Mouse (Mus musculus): ENCODE measurements around the gene Gm11938. TPM values are rescaled to one million over a fixed set of nuclear protein-coding genes. Genes with fewer than 3 reads are reported as not detected.
"Not testable (repeated sequence)": the region's sequence is repeated elsewhere in the genome, so short reads cannot be mapped to it uniquely, and the experiment has no call there.

Gm11938 gene
- polyA plus RNA-seq, 1 experiment from 2014 or later: not detected

DNA sequence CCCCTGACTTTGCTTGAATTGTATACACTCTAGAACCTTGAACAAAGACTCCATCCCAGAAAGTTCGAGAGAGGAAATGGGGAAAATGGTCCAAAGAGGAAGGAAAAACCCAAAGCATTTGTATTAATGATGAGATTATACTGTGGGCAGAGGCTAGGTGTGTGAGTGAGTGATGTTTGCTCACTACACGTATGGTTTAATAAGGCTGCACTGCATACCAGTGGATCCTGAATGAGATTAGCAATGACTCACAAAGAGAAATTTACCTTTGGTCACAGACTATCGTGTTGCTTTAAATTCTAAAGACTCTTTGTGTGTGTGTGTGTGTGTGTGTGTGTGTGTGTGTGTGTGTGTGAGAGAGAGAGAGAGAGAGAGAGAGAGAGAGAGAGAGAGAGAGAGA lies 27.8 kb upstream of the Gm11938 start:
- DNase-seq (no peak), ATAC-seq (ENCODE audit: low FRiP score, low TSS enrichment) (no peak)
- Histone ChIP-seq H3K36me3 (ENCODE audit: control insufficient read depth, insufficient read depth, low read length) (no peaks in the 10 kb centered on the region), H3K4me2 (ENCODE audit: low read length) (no peak overlapping the region), H3K27ac (replicated peaks; ENCODE audit: low read depth, low read length) (no peak overlapping the region), H3K9me3 (ENCODE audit: control insufficient read depth, low read length) (no peaks in the 10 kb centered on the region), H3K4me1 (ENCODE audit: control insufficient read depth, insufficient read depth, low read length) (no peaks in the 10 kb centered on the region), H3K27me3 (ENCODE audit: control insufficient read depth, insufficient read depth, low read length) (no peaks in the 10 kb centered on the region), H3K4me3 (replicated peaks; ENCODE audit: low read depth, low read length) (no peak overlapping the region), H3K9ac (replicated peaks; ENCODE audit: low read length) (no peak overlapping the region)
- 84% methylated on average over 3 of the region's 3 CpGs for WGBS

DNA sequence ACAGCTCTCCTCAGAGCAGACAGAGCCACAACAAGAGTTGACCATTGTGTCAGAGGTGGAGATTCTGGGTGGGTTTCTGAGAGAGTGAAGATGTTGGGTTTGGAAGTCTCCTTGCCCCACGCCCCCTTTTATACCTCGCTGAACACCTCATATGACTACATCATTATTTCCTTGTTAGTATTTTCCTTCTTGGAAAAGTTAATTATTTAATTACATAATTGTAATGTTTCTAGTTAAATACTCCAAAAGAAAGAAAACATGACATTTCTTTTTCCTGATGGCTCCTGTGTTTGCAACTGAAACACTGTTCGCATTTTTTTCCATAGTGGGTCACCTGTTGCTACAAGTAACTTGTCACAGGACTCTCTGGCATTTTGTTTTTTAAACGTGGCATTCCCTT lies 25.0 kb upstream of the Gm11938 start, which contains the start of gene Krtap4-1:
TSS of gene Krtap4-1 (minus strand) at position 101 of the 400 bp plus-strand sequence.
- DNase-seq (no peak), ATAC-seq (ENCODE audit: low FRiP score, low TSS enrichment) (no peak)
- no peak within 1 kb of the TSS for H3K4me2 ChIP-seq (ENCODE audit: low read length)
- 85% methylated on average over 4 of the region's 4 CpGs for WGBS
- H3K4me1 ChIP-seq (ENCODE audit: control insufficient read depth, insufficient read depth, low read length): no peaks in the 10 kb centered on the region
- H3K9ac ChIP-seq (replicated peaks; ENCODE audit: low read length): no peak within 1 kb of the TSS
- no peak within 1 kb of the TSS for H3K27ac ChIP-seq (replicated peaks; ENCODE audit: low read depth, low read length)
- H3K9me3 ChIP-seq (ENCODE audit: control insufficient read depth, low read length): no peaks in the 10 kb centered on the region
- H3K4me3 ChIP-seq (replicated peaks; ENCODE audit: low read depth, low read length): no peak within 1 kb of the TSS
- no peaks in the 10 kb centered on the region for H3K27me3 ChIP-seq (ENCODE audit: control insufficient read depth, insufficient read depth, low read length)
- H3K36me3 ChIP-seq (ENCODE audit: control insufficient read depth, insufficient read depth, low read length): no peaks in the 10 kb centered on the region

DNA sequence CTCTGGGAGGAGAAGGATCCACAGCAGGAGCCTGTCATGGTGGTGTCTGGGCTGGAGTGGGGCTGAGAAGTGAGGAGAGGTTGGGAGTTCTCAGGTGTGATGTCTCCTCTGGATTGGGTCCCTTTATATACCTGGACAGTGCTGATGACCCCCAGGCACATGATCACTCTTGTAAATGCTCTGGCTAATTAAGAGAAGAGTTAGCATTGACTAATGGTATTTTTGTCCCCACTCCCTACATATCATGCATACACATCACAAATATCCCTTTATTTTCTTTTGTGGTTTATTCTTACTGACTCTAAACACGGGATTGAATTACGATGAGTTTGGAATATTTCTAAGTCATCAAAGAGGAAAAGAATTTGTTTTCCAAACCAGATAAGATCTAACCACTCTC lies 17.2 kb upstream of the Gm11938 start, which contains the start of gene Gm11562:
TSS of gene Gm11562 (minus strand) at position 101 of the 400 bp plus-strand sequence.
- no peaks in the 10 kb centered on the region for H3K36me3 ChIP-seq (ENCODE audit: control insufficient read depth, insufficient read depth, low read length)
- no peak within 1 kb of the TSS for H3K9ac ChIP-seq (replicated peaks; ENCODE audit: low read length)
- no peak for DNase-seq
- no peaks in the 10 kb centered on the region for H3K9me3 ChIP-seq (ENCODE audit: control insufficient read depth, low read length)
- no peak within 1 kb of the TSS for H3K4me2 ChIP-seq (ENCODE audit: low read length)
- no peak within 1 kb of the TSS for H3K4me3 ChIP-seq (replicated peaks; ENCODE audit: low read depth, low read length)
- no peak for ATAC-seq (ENCODE audit: low FRiP score, low TSS enrichment)
- no peak within 1 kb of the TSS for H3K27ac ChIP-seq (replicated peaks; ENCODE audit: low read depth, low read length)
- WGBS: 90% methylated on average over 2 of the region's 2 CpGs
- H3K27me3 ChIP-seq (ENCODE audit: control insufficient read depth, insufficient read depth, low read length): no peaks in the 10 kb centered on the region
- H3K4me1 ChIP-seq (ENCODE audit: control insufficient read depth, insufficient read depth, low read length): no peaks in the 10 kb centered on the region

DNA sequence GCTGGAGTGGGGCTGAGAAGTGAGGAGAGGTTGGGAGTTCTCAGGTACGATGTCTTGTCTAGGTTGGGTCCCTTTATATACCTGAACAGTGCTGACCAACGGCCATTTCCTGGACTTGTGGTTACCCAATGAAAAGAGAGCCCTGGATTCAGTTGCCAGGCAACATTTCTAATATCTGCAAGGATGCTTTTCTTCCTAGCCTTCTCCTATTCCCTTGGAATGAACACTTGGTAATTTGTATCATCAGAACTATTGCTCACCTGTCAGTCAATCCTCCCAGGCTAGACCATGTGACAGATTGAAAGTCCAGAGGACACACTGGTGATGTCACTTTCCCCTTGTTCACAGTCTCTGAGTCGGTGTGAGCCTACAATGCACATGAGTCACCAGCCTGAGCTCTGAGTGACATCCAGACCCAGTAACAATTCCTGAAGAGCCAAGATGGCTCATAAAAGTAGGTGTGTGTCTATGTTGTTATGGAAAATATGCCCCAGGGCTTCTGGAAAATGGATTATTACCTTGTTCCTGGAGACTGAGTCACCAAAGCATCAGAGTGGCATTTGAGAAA lies 11.8 kb upstream of the Gm11938 start, which contains the start of gene Krtap2-4:
TSS of gene Krtap2-4 (minus strand) at position 51 of the 568 bp plus-strand sequence.
- H3K9ac ChIP-seq (replicated peaks; ENCODE audit: low read length): no peak within 1 kb of the TSS
- no peak within 1 kb of the TSS for H3K27ac ChIP-seq (replicated peaks; ENCODE audit: low read depth, low read length)
- no peaks in the 10 kb centered on the region for H3K27me3 ChIP-seq (ENCODE audit: control insufficient read depth, insufficient read depth, low read length)
- DNase-seq: no peak
- WGBS: 64% methylated on average over 3 of the region's 3 CpGs
- H3K36me3 ChIP-seq (ENCODE audit: control insufficient read depth, insufficient read depth, low read length): no peaks in the 10 kb centered on the region
- ATAC-seq (ENCODE audit: low FRiP score, low TSS enrichment): no peak
- no peak within 1 kb of the TSS for H3K4me2 ChIP-seq (ENCODE audit: low read length)
- no peaks in the 10 kb centered on the region for H3K4me1 ChIP-seq (ENCODE audit: control insufficient read depth, insufficient read depth, low read length)
- H3K4me3 ChIP-seq (replicated peaks; ENCODE audit: low read depth, low read length): no peak within 1 kb of the TSS
- no peaks in the 10 kb centered on the region for H3K9me3 ChIP-seq (ENCODE audit: control insufficient read depth, low read length)

DNA sequence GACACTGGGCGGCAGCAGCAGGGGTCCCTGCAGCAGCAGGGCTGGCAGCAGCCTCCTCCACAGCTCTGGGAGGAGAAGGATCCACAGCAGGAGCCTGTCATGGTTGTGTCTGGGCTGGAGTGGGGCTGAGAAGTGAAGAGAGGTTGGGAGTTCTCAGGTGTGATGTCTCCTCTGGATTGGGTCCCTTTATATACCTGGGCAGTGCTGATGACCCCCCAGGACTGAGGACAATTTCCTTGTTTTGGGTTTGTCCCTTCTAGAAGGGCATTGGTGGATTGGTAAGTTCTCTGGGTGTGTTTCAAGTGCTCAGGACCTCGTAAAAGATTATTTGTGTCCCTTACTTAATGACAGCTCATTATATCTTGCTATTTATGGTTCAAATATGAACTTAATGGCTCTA lies 7.0 kb upstream of the Gm11938 start, which contains the start of gene Gm11937:
TSS of gene Gm11937 (minus strand) at position 101 of the 400 bp plus-strand sequence.
- H3K27ac ChIP-seq (replicated peaks; ENCODE audit: low read depth, low read length); H3K36me3 ChIP-seq (ENCODE audit: control insufficient read depth, insufficient read depth, low read length); H3K4me1 ChIP-seq (ENCODE audit: control insufficient read depth, insufficient read depth, low read length); H3K27me3 ChIP-seq (ENCODE audit: control insufficient read depth, insufficient read depth, low read length); H3K9ac ChIP-seq (replicated peaks; ENCODE audit: low read length); H3K9me3 ChIP-seq (ENCODE audit: control insufficient read depth, low read length); H3K4me2 ChIP-seq (ENCODE audit: low read length); H3K4me3 ChIP-seq (replicated peaks; ENCODE audit: low read depth, low read length); ATAC-seq (ENCODE audit: low FRiP score, low TSS enrichment); DNase-seq: not testable (repeated sequence)
- 95% methylated on average over 1 of the region's 2 CpGs for WGBS

- no peak overlapping the region for H3K4me3 ChIP-seq (replicated peaks; ENCODE audit: low read depth, low read length)
- ATAC-seq (ENCODE audit: low FRiP score, low TSS enrichment): no peak
- no peak overlapping the region for H3K9ac ChIP-seq (replicated peaks; ENCODE audit: low read length)
- no peak overlapping the region for H3K27ac ChIP-seq (replicated peaks; ENCODE audit: low read depth, low read length)
- H3K27me3 ChIP-seq (ENCODE audit: control insufficient read depth, insufficient read depth, low read length): no peaks in the 10 kb centered on the region
- H3K4me2 ChIP-seq (ENCODE audit: low read length): no peak overlapping the region
- 62% methylated on average over 1 of the region's 1 CpGs for WGBS
- no peaks in the 10 kb centered on the region for H3K4me1 ChIP-seq (ENCODE audit: control insufficient read depth, insufficient read depth, low read length)
- H3K9me3 ChIP-seq (ENCODE audit: control insufficient read depth, low read length): no peaks in the 10 kb centered on the region
- DNase-seq: no peak
- H3K36me3 ChIP-seq (ENCODE audit: control insufficient read depth, insufficient read depth, low read length): no peaks in the 10 kb centered on the region
Measured at GRCm38 (mm10) chr11:99609126-99609525, 6.0 kb upstream of the Gm11938 start.

DNA sequence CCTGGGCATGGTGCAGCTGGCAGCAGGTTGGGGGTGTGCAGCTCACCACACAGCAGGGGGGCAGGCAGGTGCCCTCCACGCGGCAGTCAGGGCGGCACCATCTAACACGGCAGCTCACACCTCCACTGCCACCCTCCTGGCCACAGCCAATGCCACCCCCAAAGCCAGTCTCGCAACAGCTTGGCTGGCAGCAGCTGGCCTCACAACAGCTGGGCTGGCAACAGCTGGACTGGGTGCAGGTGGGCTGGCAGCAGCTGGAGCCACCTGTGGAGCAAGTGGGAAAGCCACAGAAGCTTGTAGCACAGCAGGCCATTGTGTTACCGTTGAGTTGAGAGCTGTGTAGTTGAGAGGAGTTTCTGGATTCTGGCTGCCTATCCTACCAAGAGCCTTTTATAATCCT lies 5.4 kb downstream of the Gm11938 start, which contains the start of gene Krtap9-3:
TSS of gene Krtap9-3 (minus strand) at position 364 of the 400 bp plus-strand sequence.
- not testable (repeated sequence) for H3K27me3 ChIP-seq (ENCODE audit: control insufficient read depth, insufficient read depth, low read length); H3K36me3 ChIP-seq (ENCODE audit: control insufficient read depth, insufficient read depth, low read length); H3K9ac ChIP-seq (replicated peaks; ENCODE audit: low read length); DNase-seq; H3K4me3 ChIP-seq (replicated peaks; ENCODE audit: low read depth, low read length); H3K4me2 ChIP-seq (ENCODE audit: low read length); H3K9me3 ChIP-seq (ENCODE audit: control insufficient read depth, low read length); H3K4me1 ChIP-seq (ENCODE audit: control insufficient read depth, insufficient read depth, low read length); H3K27ac ChIP-seq (replicated peaks; ENCODE audit: low read depth, low read length); ATAC-seq (ENCODE audit: low FRiP score, low TSS enrichment)
- 87% methylated on average over 6 of the region's 6 CpGs for WGBS

DNA sequence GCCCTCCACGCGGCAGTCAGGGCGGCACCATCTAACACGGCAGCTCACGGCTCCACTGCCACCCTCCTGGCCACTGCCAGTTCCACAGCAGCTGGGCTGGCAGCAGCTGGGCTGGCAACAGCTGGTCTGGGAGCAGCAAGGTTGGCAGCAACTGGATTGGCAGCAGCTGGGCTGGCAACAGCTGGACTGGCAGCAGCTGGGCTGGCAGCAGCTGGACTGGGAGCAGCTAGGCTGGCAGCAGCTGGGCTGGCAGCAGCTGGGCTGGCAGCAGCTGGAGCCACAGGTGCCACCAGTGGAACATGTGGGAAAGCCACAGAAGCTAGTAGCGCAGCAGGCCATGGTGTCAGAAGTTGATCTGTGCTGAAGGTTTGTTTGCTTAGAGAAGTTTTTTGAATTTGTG lies 12.1 kb downstream of the Gm11938 start, which contains the start of gene Krtap1-3:
TSS of gene Krtap1-3 (minus strand) at position 359 of the 400 bp plus-strand sequence.
- Histone ChIP-seq H3K36me3 (ENCODE audit: control insufficient read depth, insufficient read depth, low read length) (no peaks in the 10 kb centered on the region), H3K9me3 (ENCODE audit: control insufficient read depth, low read length) (no peaks in the 10 kb centered on the region), H3K4me3 (replicated peaks; ENCODE audit: low read depth, low read length) (no peak within 1 kb of the TSS), H3K4me2 (ENCODE audit: low read length) (no peak within 1 kb of the TSS), H3K4me1 (ENCODE audit: control insufficient read depth, insufficient read depth, low read length) (no peaks in the 10 kb centered on the region), H3K9ac (replicated peaks; ENCODE audit: low read length) (no peak within 1 kb of the TSS), H3K27me3 (ENCODE audit: control insufficient read depth, insufficient read depth, low read length) (no peaks in the 10 kb centered on the region), H3K27ac (replicated peaks; ENCODE audit: low read depth, low read length) (no peak within 1 kb of the TSS)
- DNase-seq (no peak), ATAC-seq (ENCODE audit: low FRiP score, low TSS enrichment) (no peak)
- WGBS: 89% methylated on average over 6 of the region's 6 CpGs

- ATAC-seq (ENCODE audit: low FRiP score, low TSS enrichment) (no peak), DNase-seq (peak; percentile 3)
- H3K4me2 ChIP-seq (ENCODE audit: low read length): no peak overlapping the region
- H3K4me3 ChIP-seq (replicated peaks; ENCODE audit: low read depth, low read length): no peak overlapping the region
- H3K36me3 ChIP-seq (ENCODE audit: control insufficient read depth, insufficient read depth, low read length): no peaks in the 10 kb centered on the region
- no peaks in the 10 kb centered on the region for H3K9me3 ChIP-seq (ENCODE audit: control insufficient read depth, low read length)
- WGBS: 95% methylated on average over 7 of the region's 7 CpGs
- no peaks in the 10 kb centered on the region for H3K27me3 ChIP-seq (ENCODE audit: control insufficient read depth, insufficient read depth, low read length)
- no peaks in the 10 kb centered on the region for H3K4me1 ChIP-seq (ENCODE audit: control insufficient read depth, insufficient read depth, low read length)
- no peak overlapping the region for H3K9ac ChIP-seq (replicated peaks; ENCODE audit: low read length)
- no peak overlapping the region for H3K27ac ChIP-seq (replicated peaks; ENCODE audit: low read depth, low read length)
Measured at GRCm38 (mm10) chr11:99585096-99585495, 18.0 kb downstream of the Gm11938 start.

Measured in midbrain, embryonic 14.5 days (tissue).